Mouse (Mus musculus) forebrain, embryonic 15.5 days (tissue): ENCODE measurements around the gene Nr2c1. TPM values are rescaled to one million over a fixed set of nuclear protein-coding genes. Genes with fewer than 3 reads are reported as not detected.
A peak's percentile ranks its signal among the peaks of the same experiment; 100 is the strongest.

ENCODE experiments used
- ATAC-seq: fragments of 200-750 bp; cut with Nextera tagmentation; replicated peaks from 2 replicates; pipeline ENCODE4 v1.8.0; 2017; ENCODE audit warnings: mild to moderate bottlenecking, moderate TSS enrichment, moderate library complexity
- H3K27ac ChIP-seq: fragments of 300-500 bp; sonication (generic); replicated peaks from 2 replicates; pipeline ENCODE4 v1.5.1; 2015; ENCODE audit warnings: mild to moderate bottlenecking, inconsistent platforms
- H3K27me3 ChIP-seq: fragments of 300-500 bp; sonication (generic); 2 replicates; pipeline ENCODE4 v1.6.1; 2015; ENCODE audit warnings: inconsistent platforms
- H3K36me3 ChIP-seq: fragments of 300-500 bp; sonication (generic); 2 replicates; pipeline ENCODE4 v1.6.1; 2015; ENCODE audit warnings: mild to moderate bottlenecking, inconsistent platforms
- H3K4me1 ChIP-seq: fragments of 300-500 bp; sonication (generic); 2 replicates; pipeline ENCODE4 v1.6.1; 2015; ENCODE audit warnings: inconsistent platforms
- H3K4me2 ChIP-seq: fragments of 300-500 bp; sonication (generic); replicated peaks from 2 replicates; pipeline ENCODE4 v1.6.1; 2015; ENCODE audit warnings: mild to moderate bottlenecking, inconsistent platforms
- H3K4me3 ChIP-seq: fragments of 300-500 bp; sonication (generic); 2 replicates; pipeline ENCODE4 v1.5.1; 2015; ENCODE audit warnings: mild to moderate bottlenecking, inconsistent platforms
- H3K9ac ChIP-seq: fragments of 300-500 bp; sonication (generic); replicated peaks from 2 replicates; pipeline ENCODE4 v1.6.1; 2015; ENCODE audit warnings: mild to moderate bottlenecking, inconsistent platforms
- H3K9me3 ChIP-seq: fragments of 300-500 bp; sonication (generic); 2 replicates; pipeline ENCODE4 v1.6.1; 2016; ENCODE audit warnings: inconsistent platforms
- whole genome bisulfite sequencing: fragments of 180-500 bp; shearing (Covaris S2); methylation state at CpG from one replicate; pipeline ENCODE4 v1.1.7; 2015; ENCODE audit warnings: mixed read lengths; 5-methylcytosine and 5-hydroxymethylcytosine counted together
- polyA plus RNA-seq: library from polyadenylated mRNA; unstranded; fragments of >200 nt; fragmentation: Nextera tagmentation; extraction: Ambion mirVana; gene quantifications from 2 replicates; pipeline ENCODE4 v1.2.1, GENCODE M21; 2015

Gene Nr2c1
- polyA plus RNA-seq, 1 experiment from 2014 or later = 7.0 TPM

- Histone ChIP-seq H3K4me1 (peaks cover 16% of the 10 kb centered on the region), H3K27me3 (no peaks in the 10 kb centered on the region), H3K9me3 (no peaks in the 10 kb centered on the region), H3K9ac (no peak overlapping the region), H3K4me2 (no peak overlapping the region), H3K4me3 (no peak overlapping the region), H3K36me3 (no peaks in the 10 kb centered on the region), H3K27ac (no peak overlapping the region)
- WGBS = 62% methylated on average over 5 of the region's 5 CpGs
- ATAC-seq = no peak
Measured at GRCm38 (mm10) chr10:94144581-94144980, 3.2 kb upstream of the Nr2c1 start.

GRCm38 (mm10) chr10:94147391-94147755, 450 bp upstream of the Nr2c1 start:
- H3K27ac ChIP-seq = no peak overlapping the region; the same call in 1 of the 2 replicates
- H3K4me2 ChIP-seq = peak overlapping the region; percentile 63
- peak; percentile 14; the same call in 1 of the 2 replicates for ATAC-seq
- H3K4me1 ChIP-seq = peaks cover 20% of the 10 kb centered on the region
- WGBS = 10% methylated on average over 8 of the region's 8 CpGs
- no peaks in the 10 kb centered on the region for H3K36me3 ChIP-seq
- H3K4me3 ChIP-seq = peak overlapping the region; percentile 58
- peak overlapping the region; percentile 82 for H3K9ac ChIP-seq
- H3K9me3 ChIP-seq = no peaks in the 10 kb centered on the region
- H3K27me3 ChIP-seq = no peaks in the 10 kb centered on the region

GRCm38 (mm10) chr10:94151488-94151887, 3.7 kb downstream of the Nr2c1 start:
- Histone ChIP-seq H3K9ac (no peak overlapping the region), H3K27me3 (no peaks in the 10 kb centered on the region), H3K4me1 (peaks cover 17% of the 10 kb centered on the region), H3K4me2 (no peak overlapping the region), H3K27ac (no peak overlapping the region), H3K9me3 (no peaks in the 10 kb centered on the region), H3K4me3 (no peak overlapping the region), H3K36me3 (no peaks in the 10 kb centered on the region)
- no peak for ATAC-seq
- WGBS = 92% methylated on average over 4 of the region's 4 CpGs

GRCm38 (mm10) chr10:94153841-94154240, 6.0 kb downstream of the Nr2c1 start:
- Histone ChIP-seq H3K36me3 (peaks cover 10% of the 10 kb centered on the region; the same call in 1 of the 2 replicates), H3K27ac (no peak overlapping the region), H3K27me3 (no peaks in the 10 kb centered on the region), H3K9me3 (no peaks in the 10 kb centered on the region), H3K4me3 (no peak overlapping the region), H3K4me2 (no peak overlapping the region), H3K4me1 (peaks cover 11% of the 10 kb centered on the region), H3K9ac (no peak overlapping the region)
- ATAC-seq = no peak

GRCm38 (mm10) chr10:94158962-94159361, 11.1 kb downstream of the Nr2c1 start:
- Histone ChIP-seq H3K27ac (no peak overlapping the region), H3K9me3 (no peaks in the 10 kb centered on the region)

GRCm38 (mm10) chr10:94159406-94159805, 11.6 kb downstream of the Nr2c1 start:
- H3K4me3 ChIP-seq = no peak overlapping the region
- no peak overlapping the region for H3K27ac ChIP-seq
- no peak overlapping the region for H3K4me2 ChIP-seq
- no peaks in the 10 kb centered on the region for H3K9me3 ChIP-seq
- no peaks in the 10 kb centered on the region for H3K4me1 ChIP-seq
- H3K9ac ChIP-seq = no peak overlapping the region
- peaks cover 28% of the 10 kb centered on the region for H3K36me3 ChIP-seq
- 97% methylated on average over 4 of the region's 4 CpGs for WGBS
- H3K27me3 ChIP-seq = no peaks in the 10 kb centered on the region
- ATAC-seq = no peak

More at GRCm38 (mm10) chr10:94158962-94159361, 11.1 kb downstream of the Nr2c1 start:
- no peak overlapping the region for H3K9ac ChIP-seq
- H3K27me3 ChIP-seq = no peaks in the 10 kb centered on the region
- WGBS = 87% methylated on average over 6 of the region's 6 CpGs
- no peak overlapping the region for H3K4me2 ChIP-seq
- no peak for ATAC-seq
- no peaks in the 10 kb centered on the region for H3K4me1 ChIP-seq
- peaks cover 28% of the 10 kb centered on the region for H3K36me3 ChIP-seq
- no peak overlapping the region for H3K4me3 ChIP-seq

GRCm38 (mm10) chr10:94161051-94161765, 13.4 kb downstream of the Nr2c1 start:
- 94% methylated on average over 5 of the region's 5 CpGs for WGBS
- no peak for ATAC-seq
- Histone ChIP-seq H3K9ac (no peak overlapping the region), H3K36me3 (peaks cover 39% of the 10 kb centered on the region), H3K4me2 (no peak overlapping the region), H3K4me1 (no peaks in the 10 kb centered on the region), H3K9me3 (no peaks in the 10 kb centered on the region), H3K27me3 (no peaks in the 10 kb centered on the region), H3K4me3 (no peak overlapping the region), H3K27ac (no peak overlapping the region)

- H3K4me3 ChIP-seq = no peak overlapping the region
- no peak for ATAC-seq
- 0 out of 2 replicates have a peak, but pooled peaks cover 4% of the 10 kb centered on the region for H3K4me1 ChIP-seq
- no peaks in the 10 kb centered on the region for H3K9me3 ChIP-seq
- H3K4me2 ChIP-seq = no peak overlapping the region
- H3K9ac ChIP-seq = no peak overlapping the region
- 95% methylated on average over 7 of the region's 7 CpGs for WGBS
- peaks cover 43% of the 10 kb centered on the region for H3K36me3 ChIP-seq
- no peaks in the 10 kb centered on the region for H3K27me3 ChIP-seq
- no peak overlapping the region for H3K27ac ChIP-seq
Measured at GRCm38 (mm10) chr10:94162031-94162430, 14.2 kb downstream of the Nr2c1 start.

GRCm38 (mm10) chr10:94164104-94164845, 16.5 kb downstream of the Nr2c1 start:
- H3K27me3 ChIP-seq = no peaks in the 10 kb centered on the region
- no peak overlapping the region for H3K9ac ChIP-seq
- WGBS = 84% methylated on average over 5 of the region's 5 CpGs
- no peak overlapping the region for H3K27ac ChIP-seq
- no peaks in the 10 kb centered on the region for H3K9me3 ChIP-seq
- H3K36me3 ChIP-seq = peaks cover 45% of the 10 kb centered on the region
- no peak overlapping the region for H3K4me2 ChIP-seq
- no peak overlapping the region for H3K4me3 ChIP-seq
- no peak for ATAC-seq
- H3K4me1 ChIP-seq = peaks cover 9% of the 10 kb centered on the region; the same call in 1 of the 2 replicates

GRCm38 (mm10) chr10:94165426-94165825, 17.6 kb downstream of the Nr2c1 start:
- ATAC-seq = no peak
- Histone ChIP-seq H3K4me1 (peaks cover 9% of the 10 kb centered on the region; the same call in 1 of the 2 replicates), H3K4me2 (no peak overlapping the region), H3K36me3 (peaks cover 55% of the 10 kb centered on the region), H3K9ac (no peak overlapping the region), H3K9me3 (no peaks in the 10 kb centered on the region), H3K27me3 (no peaks in the 10 kb centered on the region), H3K27ac (no peak overlapping the region), H3K4me3 (no peak overlapping the region)
- 91% methylated on average over 16 of the region's 16 CpGs for WGBS

GRCm38 (mm10) chr10:94167051-94167750, 19.4 kb downstream of the Nr2c1 start:
- H3K36me3 ChIP-seq = peaks cover 59% of the 10 kb centered on the region
- H3K9me3 ChIP-seq = no peaks in the 10 kb centered on the region
- no peak overlapping the region for H3K9ac ChIP-seq
- no peak overlapping the region for H3K4me2 ChIP-seq
- H3K27me3 ChIP-seq = no peaks in the 10 kb centered on the region
- ATAC-seq = no peak
- H3K4me1 ChIP-seq = peaks cover 17% of the 10 kb centered on the region
- no peak overlapping the region for H3K4me3 ChIP-seq
- 53% methylated on average over 11 of the region's 11 CpGs for WGBS
- H3K27ac ChIP-seq = no peak overlapping the region; the same call in 1 of the 2 replicates
